Mouse (Mus musculus) CH12.LX (cell line): Measurements from ENCODE around the gene Szrd1. TPM values are rescaled to one million over a fixed set of nuclear protein-coding genes. Genes with fewer than 3 reads are reported as not detected.
"Not testable (repeated sequence)": the region's sequence is repeated elsewhere in the genome, so short reads cannot be mapped to it uniquely, and the experiment has no call there.

Experiments
- DNase-seq: peaks from one replicate; pipeline ENCODE4 v3.0.0-alpha.2; 2013; ENCODE audit errors: extremely low read depth
- H3K27ac ChIP-seq: 2 replicates; pipeline ENCODE4 v1.5.1; 2012; ENCODE audit warnings: low read depth, mild to moderate bottlenecking, control low read depth, moderate library complexity; ENCODE audit not compliant: insufficient read depth
- H3K27me3 ChIP-seq: replicated peaks from 2 replicates; pipeline ENCODE3; 2012; ENCODE audit warnings: inconsistent platforms
- H3K36me3 ChIP-seq, 2 experiments: replicated peaks in 1 of 2; 2 replicates each; pipeline versions ENCODE3 to v1.6.1; 2012; ENCODE audit warnings: inconsistent platforms in 1 of 2, low read length in 1 of 2, mild to moderate bottlenecking in 1 of 2, mixed read lengths in 1 of 2, moderate library complexity in 1 of 2; ENCODE audit not compliant: control insufficient read depth in 1 of 2, insufficient read depth in 1 of 2
- H3K4me1 ChIP-seq, 2 experiments: 2 replicates each; pipeline ENCODE4 v1.6.1; 2012; ENCODE audit warnings: inconsistent platforms in 1 of 2, moderate library complexity in 1 of 2; ENCODE audit not compliant: insufficient read depth in 2 of 2, control insufficient read depth in 1 of 2
- H3K4me2 ChIP-seq: 2 replicates; pipeline ENCODE4 v1.6.1; 2012; ENCODE audit warnings: low read depth, mild to moderate bottlenecking, control low read depth; ENCODE audit not compliant: poor library complexity, insufficient read depth, severe bottlenecking
- H3K4me3 ChIP-seq, 3 experiments: fragments of 150-350 bp in 1 of 3; sonication (generic) in 1 of 3; replicated peaks in 1 of 3; 2 replicates each; pipeline versions ENCODE3 to v1.5.1; 2011 to 2012; ENCODE audit warnings: low read depth in 2 of 3, low read length in 2 of 3, mild to moderate bottlenecking in 2 of 3, moderate library complexity in 2 of 3, control low read depth in 1 of 3, improper control_type of control experiment in 1 of 3, inconsistent platforms in 1 of 3, mixed read lengths in 1 of 3; ENCODE audit not compliant: poor library complexity in 1 of 3
- H3K79me2 ChIP-seq: replicated peaks from 2 replicates; pipeline ENCODE4 v1.6.1; 2012; ENCODE audit warnings: mild to moderate bottlenecking, moderate library complexity; ENCODE audit not compliant: control insufficient read depth, poor library complexity, insufficient read depth, severe bottlenecking; ENCODE audit errors: extremely low read depth
- H3K9ac ChIP-seq: 2 replicates; pipeline ENCODE4 v1.6.1; 2012; ENCODE audit warnings: low read depth, mild to moderate bottlenecking, control low read depth, moderate library complexity; ENCODE audit not compliant: insufficient read depth
- H3K9me3 ChIP-seq: replicated peaks from 2 replicates; pipeline ENCODE3; 2012; ENCODE audit warnings: low read length, inconsistent platforms, mixed read lengths
- BHLHE40 ChIP-seq: IDR thresholded peaks from 2 replicates; pipeline ENCODE4 v1.6.1; 2011; ENCODE audit warnings: mild to moderate bottlenecking, low read depth, low read length, improper control_type of control experiment
- CHD1 ChIP-seq: IDR thresholded peaks from 2 replicates; pipeline ENCODE4 v1.6.1; 2012; ENCODE audit warnings: low read depth, low read length, improper control_type of control experiment, inconsistent platforms
- CHD2 ChIP-seq: IDR thresholded peaks from 2 replicates; pipeline ENCODE4 v1.6.1; 2011; ENCODE audit warnings: low read length, improper control_type of control experiment
- CTCF ChIP-seq, 2 experiments: IDR thresholded peaks in 1 of 2; conservative IDR thresholded peaks in 1 of 2; 2 replicates each; pipeline ENCODE4 v1.5.1; 2011 to 2012; ENCODE audit warnings: low read depth in 2 of 2, low read length in 2 of 2, improper control_type of control experiment in 1 of 2, inconsistent platforms in 1 of 2, mild to moderate bottlenecking in 1 of 2, moderate library complexity in 1 of 2
- ELF1 ChIP-seq: IDR thresholded peaks from 2 replicates; pipeline ENCODE4 v1.6.1; 2014; ENCODE audit warnings: low read depth, mild to moderate bottlenecking, inconsistent platforms, low read length, improper control_type of control experiment
- EP300 ChIP-seq: IDR thresholded peaks from 2 replicates; pipeline ENCODE4 v1.6.1; 2011; ENCODE audit warnings: low read length, improper control_type of control experiment
- ETS1 ChIP-seq: conservative IDR thresholded peaks from 2 replicates; pipeline ENCODE4 v1.6.1; 2012; ENCODE audit warnings: low read depth, mild to moderate bottlenecking, inconsistent platforms, low read length, improper control_type of control experiment, moderate library complexity
- GABPA ChIP-seq: IDR thresholded peaks from 2 replicates; pipeline ENCODE4 v1.6.1; 2012; ENCODE audit warnings: low read depth, low read length, improper control_type of control experiment, inconsistent platforms; ENCODE audit not compliant: insufficient replicate concordance
- HCFC1 ChIP-seq: IDR thresholded peaks from 2 replicates; pipeline ENCODE4 v1.6.1; 2012; ENCODE audit warnings: low read depth, mild to moderate bottlenecking, inconsistent platforms, low read length, improper control_type of control experiment
- JUND ChIP-seq: conservative IDR thresholded peaks from 2 replicates; pipeline ENCODE4 v1.6.1; 2011; ENCODE audit warnings: low read depth, low read length, improper control_type of control experiment
- KAT2A ChIP-seq: IDR thresholded peaks from 2 replicates; pipeline ENCODE4 v1.6.1; 2012; ENCODE audit warnings: low read length, improper control_type of control experiment, inconsistent platforms; ENCODE audit not compliant: insufficient replicate concordance
- MAFK ChIP-seq: IDR thresholded peaks from 2 replicates; pipeline ENCODE4 v1.6.1; 2011; ENCODE audit warnings: low read length, improper control_type of control experiment; ENCODE audit not compliant: insufficient replicate concordance
- MAX ChIP-seq: IDR thresholded peaks from 2 replicates; pipeline ENCODE4 v1.6.1; 2011; ENCODE audit warnings: low read length, improper control_type of control experiment
- MAZ ChIP-seq: IDR thresholded peaks from 2 replicates; pipeline ENCODE4 v1.6.1; 2012; ENCODE audit warnings: low read depth, mild to moderate bottlenecking, inconsistent platforms, low read length, improper control_type of control experiment, moderate library complexity
- MXI1 ChIP-seq: IDR thresholded peaks from 2 replicates; pipeline ENCODE4 v1.6.1; 2011; ENCODE audit warnings: mild to moderate bottlenecking, low read depth, low read length, improper control_type of control experiment
- MYC ChIP-seq: IDR thresholded peaks from 2 replicates; pipeline ENCODE4 v1.6.1; 2011; ENCODE audit warnings: low read depth, mild to moderate bottlenecking, improper control_type of control experiment, low read length
- NELFE ChIP-seq: IDR thresholded peaks from 2 replicates; pipeline ENCODE4 v1.6.1; 2011; ENCODE audit warnings: low read depth, low read length, improper control_type of control experiment
- NRF1 ChIP-seq: IDR thresholded peaks from 2 replicates; pipeline ENCODE4 v1.6.1; 2014; ENCODE audit warnings: low read depth, mild to moderate bottlenecking, inconsistent platforms, low read length, improper control_type of control experiment, moderate library complexity
- PAX5 ChIP-seq: IDR thresholded peaks from 2 replicates; pipeline ENCODE4 v1.6.1; 2012; ENCODE audit warnings: low read length, inconsistent platforms, mixed read lengths
- POLR2A ChIP-seq: IDR thresholded peaks from 2 replicates; pipeline ENCODE4 v1.6.1; 2011; ENCODE audit warnings: low read depth, mild to moderate bottlenecking, improper control_type of control experiment, low read length
- POLR2AphosphoS2 ChIP-seq: IDR thresholded peaks from 2 replicates; pipeline ENCODE4 v1.6.1; 2011; ENCODE audit warnings: low read depth, low read length, improper control_type of control experiment
- RAD21 ChIP-seq: IDR thresholded peaks from 2 replicates; pipeline ENCODE4 v1.6.1; 2011; ENCODE audit warnings: low read depth, mild to moderate bottlenecking, low read length, improper control_type of control experiment, moderate library complexity
- RCOR1 ChIP-seq: conservative IDR thresholded peaks from 2 replicates; pipeline ENCODE4 v1.6.1; 2012; ENCODE audit warnings: low read depth, mild to moderate bottlenecking, inconsistent platforms, low read length, improper control_type of control experiment
- SIN3A ChIP-seq: IDR thresholded peaks from 2 replicates; pipeline ENCODE4 v1.6.1; 2012; ENCODE audit warnings: low read length, improper control_type of control experiment, inconsistent platforms
- SMC3 ChIP-seq: IDR thresholded peaks from 2 replicates; pipeline ENCODE4 v1.6.1; 2011; ENCODE audit warnings: low read depth, low read length, improper control_type of control experiment
- TBP ChIP-seq: conservative IDR thresholded peaks from 2 replicates; pipeline ENCODE4 v1.6.1; 2011; ENCODE audit warnings: low read depth, low read length, improper control_type of control experiment
- UBTF ChIP-seq: IDR thresholded peaks from 2 replicates; pipeline ENCODE4 v1.6.1; 2012; ENCODE audit warnings: low read depth, mild to moderate bottlenecking, inconsistent platforms, low read length, improper control_type of control experiment, moderate library complexity
- USF2 ChIP-seq: conservative IDR thresholded peaks from 2 replicates; pipeline ENCODE4 v1.6.1; 2011; ENCODE audit warnings: low read depth, low read length, improper control_type of control experiment
- ZC3H11A ChIP-seq: IDR thresholded peaks from 2 replicates; pipeline ENCODE4 v1.6.1; 2012; ENCODE audit warnings: low read depth, mild to moderate bottlenecking, inconsistent platforms, low read length, improper control_type of control experiment
- ZKSCAN1 ChIP-seq: IDR thresholded peaks from 2 replicates; pipeline ENCODE4 v1.6.1; 2012; ENCODE audit warnings: low read depth, inconsistent platforms, low read length, improper control_type of control experiment, borderline replicate concordance
- ZMIZ1 ChIP-seq: IDR thresholded peaks from 2 replicates; pipeline ENCODE4 v1.6.1; 2012; ENCODE audit warnings: low read depth, mild to moderate bottlenecking, inconsistent platforms, low read length, improper control_type of control experiment
- ZNF384 ChIP-seq: IDR thresholded peaks from 2 replicates; pipeline ENCODE4 v1.6.1; 2012; ENCODE audit warnings: low read depth, low read length, improper control_type of control experiment, inconsistent platforms
- dilution Hi-C: fragments of 300-500 bp; cut with MboI; formaldehyde crosslinking; loops from 2 replicates; pipeline ENCODE4 v1.14.3; 2020; ENCODE audit warnings: low sequenced_read_pairs; ENCODE audit not compliant: extremely low pct_unique_long_range_greater_than_20kb, extremely low pct_ligation_motif_present
- in situ Hi-C: fragments of 300-500 bp; cut with MboI; formaldehyde crosslinking; loops from 3 replicates; pipeline ENCODE4 v1.14.3; 2019; ENCODE audit warnings: low sequenced_read_pairs, low pct_ligation_motif_present, low pct_unique_long_range_greater_than_20kb, mixed read lengths
- polyA plus RNA-seq: library from polyadenylated mRNA; unstranded; fragments of >175 nt; gene quantifications from 2 replicates; pipeline ENCODE4 v1.2.1, GENCODE M21; 2012; ENCODE audit warnings: low read depth; ENCODE audit not compliant: insufficient read length
- total RNA-seq, 2 experiments: library from RNA; depleted of rRNA; stranded (reverse); fragments of 300-350 nt in 1 of 2; fragments of >200 nt in 1 of 2; gene quantifications; 2 replicates each; pipeline ENCODE4 v1.2.3; 2012 to 2014

Gene Szrd1
- total and polyA plus RNA-seq, 3 experiments: 80.9 to 143 (median 82.5) TPM

GRCm38 (mm10) chr4:141137740-141138139 is 1.8 kb downstream of the Szrd1 start:
- DNase-seq, H3K27me3 ChIP-seq, in situ Hi-C loops, H3K9me3 ChIP-seq, dilution Hi-C loops: not testable (repeated sequence)
- peak overlapping the region; percentile 69 for H3K4me2 ChIP-seq
- 0 out of 2 replicates have a peak overlapping the region, but pooled peaks have one; percentile 3 for H3K27ac ChIP-seq
- peak overlapping the region; percentile 21; the same call in 1 of the 2 replicates for H3K9ac ChIP-seq
- H3K4me1 ChIP-seq: peaks cover 22 to 63% of the 10 kb centered on the region in 2 experiments
- H3K4me3 ChIP-seq: peak overlapping the region; percentile 33 to 88 (median 73)
- peak; percentile 59; the same call in 1 of the 2 replicates for TF ChIP-seq ZNF384
- TF ChIP-seq CTCF (conservative IDR thresholded peaks at IDR 0.05 in 1 of 2, IDR thresholded peaks at IDR 0.05 in 1 of 2; ENCODE audit: low read depth in 2 of 2, low read length in 2 of 2): peak in 1 of 2 experiments; percentile 20; a peak in 1 of 4 replicates
- TF ChIP-seq POLR2A: 0 out of 2 replicates have a peak, but pooled peaks have one; percentile 29
- H3K36me3 ChIP-seq: peaks cover under 1 to 24% of the 10 kb centered on the region in 2 experiments
- H3K79me2 ChIP-seq: peaks cover 62% of the 10 kb centered on the region

GRCm38 (mm10) chr4:141136126-141136525 is 3.4 kb downstream of the Szrd1 start:
- dilution Hi-C loops (no loop called here), in situ Hi-C loops (no loop called here)
- Histone ChIP-seq H3K27me3 (no peaks in the 10 kb centered on the region), H3K4me2 (peak overlapping the region; percentile 69), H3K9me3 (no peaks in the 10 kb centered on the region), H3K27ac (peak overlapping the region; percentile 58), H3K9ac (peak overlapping the region; percentile 14; the same call in 1 of the 2 replicates), H3K4me1 (peaks cover 18 to 65% of the 10 kb centered on the region in 2 experiments), H3K79me2 (peaks cover 78% of the 10 kb centered on the region), H3K4me3 (peak overlapping the region in 2 of 3 experiments; percentile 11 to 48), H3K36me3 (peaks cover 8 to 40% of the 10 kb centered on the region in 2 experiments)
- DNase-seq: no peak
- TF ChIP-seq MAX (no peak), MXI1 (peak; percentile 59; the same call in 1 of the 2 replicates), MAZ (no peak), EP300 (peak; percentile 79), MYC (0 out of 2 replicates have a peak, but pooled peaks have one; percentile 28), SIN3A (no peak), SMC3 (no peak), NELFE (no peak), ETS1 (peak; percentile 32; the same call in 1 of the 2 replicates), MAFK (0 out of 2 replicates have a peak, but pooled peaks have one; percentile 29), ZKSCAN1 (no peak), RAD21 (no peak), UBTF (no peak; the same call in none of the 2 replicates), TBP (no peak), PAX5 (no peak), GABPA (no peak), KAT2A (no peak), ZC3H11A (no peak), CHD1 (no peak), ELF1 (no peak), ZMIZ1 (no peak), NRF1 (no peak), CHD2 (no peak), HCFC1 (no peak), POLR2A (no peak), ZNF384 (no peak), CTCF (conservative IDR thresholded peaks at IDR 0.05 in 1 of 2, IDR thresholded peaks at IDR 0.05 in 1 of 2; ENCODE audit: low read depth in 2 of 2, low read length in 2 of 2) (no peak), POLR2AphosphoS2 (no peak), BHLHE40 (peak; percentile 75), JUND (peak; percentile 26; the same call in 1 of the 2 replicates), USF2 (no peak), RCOR1 (0 out of 2 replicates have a peak, but pooled peaks have one; percentile 56)
